Mouse (Mus musculus): ENCODE measurements around the gene Sox6. TPM values are rescaled to one million over a fixed set of nuclear protein-coding genes. Genes with fewer than 3 reads are reported as not detected.

Sox6 gene
- total and polyA plus RNA-seq, 2 experiments from 2014 or later: 33.7 to 39.8 TPM

GRCm38 (mm10) chr7:115835005-115835404, 203.6 kb downstream of the Sox6 start:
- TF ChIP-seq CTCF (IDR thresholded peaks at IDR 0.05; ENCODE audit: low read depth): no peak

GRCm38 (mm10) chr7:115833701-115834100, 204.9 kb downstream of the Sox6 start:
- no peak overlapping the region for H3K27ac ChIP-seq
- 34% methylated on average over 3 of the region's 3 CpGs for WGBS
- peak; percentile 11 for DNase-seq (ENCODE audit: low spot score)

More at GRCm38 (mm10) chr7:115835005-115835404, 203.6 kb downstream of the Sox6 start:
- H3K27me3 ChIP-seq (ENCODE audit: insufficient read depth, low read length): no peaks in the 10 kb centered on the region
- H3K4me3 ChIP-seq (ENCODE audit: low read length): no peak overlapping the region
- ATAC-seq (no peak), DNase-seq (ENCODE audit: low spot score) (no peak)
- H3K9me3 ChIP-seq (ENCODE audit: low read length): no peaks in the 10 kb centered on the region
- H3K36me3 ChIP-seq (ENCODE audit: insufficient read depth, low read length): no peaks in the 10 kb centered on the region
- no peak overlapping the region for H3K27ac ChIP-seq
- H3K4me1 ChIP-seq (ENCODE audit: insufficient read depth, low read length): no peaks in the 10 kb centered on the region
- no peak overlapping the region for H3K9ac ChIP-seq (replicated peaks; ENCODE audit: low read length)
- WGBS: 84% methylated on average over 3 of the region's 3 CpGs
- no peak overlapping the region for H3K4me2 ChIP-seq (ENCODE audit: low read depth, low read length)

GRCm38 (mm10) chr7:115830938-115831873, 207.4 kb downstream of the Sox6 start:
- no peak for ATAC-seq

More at GRCm38 (mm10) chr7:115833701-115834100, 204.9 kb downstream of the Sox6 start:
- TF ChIP-seq CTCF (IDR thresholded peaks at IDR 0.05; ENCODE audit: low read depth): no peak
- no peak overlapping the region for H3K4me2 ChIP-seq (ENCODE audit: low read depth, low read length)
- H3K4me3 ChIP-seq (ENCODE audit: low read length): no peak overlapping the region
- H3K9ac ChIP-seq (replicated peaks; ENCODE audit: low read length): no peak overlapping the region
- ATAC-seq: no peak
- no peaks in the 10 kb centered on the region for H3K9me3 ChIP-seq (ENCODE audit: low read length)
- H3K36me3 ChIP-seq (ENCODE audit: insufficient read depth, low read length): no peaks in the 10 kb centered on the region
- no peaks in the 10 kb centered on the region for H3K27me3 ChIP-seq (ENCODE audit: insufficient read depth, low read length)
- H3K4me1 ChIP-seq (ENCODE audit: insufficient read depth, low read length): no peaks in the 10 kb centered on the region

GRCm38 (mm10) chr7:115830366-115830765, 208.2 kb downstream of the Sox6 start:
- ATAC-seq (no peak), DNase-seq (ENCODE audit: low spot score) (no peak)
- Histone ChIP-seq H3K4me2 (ENCODE audit: low read depth, low read length) (no peak overlapping the region), H3K4me3 (ENCODE audit: low read length) (no peak overlapping the region), H3K27me3 (ENCODE audit: insufficient read depth, low read length) (no peaks in the 10 kb centered on the region), H3K9me3 (ENCODE audit: low read length) (no peaks in the 10 kb centered on the region), H3K4me1 (ENCODE audit: insufficient read depth, low read length) (no peaks in the 10 kb centered on the region; the same call in 1 of the 2 replicates), H3K9ac (replicated peaks; ENCODE audit: low read length) (no peak overlapping the region), H3K27ac (no peak overlapping the region), H3K36me3 (ENCODE audit: insufficient read depth, low read length) (no peaks in the 10 kb centered on the region)
- TF ChIP-seq CTCF (IDR thresholded peaks at IDR 0.05; ENCODE audit: low read depth): no peak
- WGBS: 34% methylated on average over 10 of the region's 10 CpGs

More at GRCm38 (mm10) chr7:115830938-115831873, 207.4 kb downstream of the Sox6 start:
- TF ChIP-seq CTCF (IDR thresholded peaks at IDR 0.05; ENCODE audit: low read depth): no peak
- no peaks in the 10 kb centered on the region for H3K36me3 ChIP-seq (ENCODE audit: insufficient read depth, low read length)
- no peaks in the 10 kb centered on the region; the same call in 1 of the 2 replicates for H3K4me1 ChIP-seq (ENCODE audit: insufficient read depth, low read length)
- H3K9me3 ChIP-seq (ENCODE audit: low read length): no peaks in the 10 kb centered on the region
- no peak overlapping the region for H3K4me3 ChIP-seq (ENCODE audit: low read length)
- 86% methylated on average over 11 of the region's 11 CpGs for WGBS
- DNase-seq (ENCODE audit: low spot score): no peak
- no peaks in the 10 kb centered on the region for H3K27me3 ChIP-seq (ENCODE audit: insufficient read depth, low read length)
- H3K4me2 ChIP-seq (ENCODE audit: low read depth, low read length): no peak overlapping the region
- no peak overlapping the region for H3K27ac ChIP-seq
- H3K9ac ChIP-seq (replicated peaks; ENCODE audit: low read length): no peak overlapping the region

DNA sequence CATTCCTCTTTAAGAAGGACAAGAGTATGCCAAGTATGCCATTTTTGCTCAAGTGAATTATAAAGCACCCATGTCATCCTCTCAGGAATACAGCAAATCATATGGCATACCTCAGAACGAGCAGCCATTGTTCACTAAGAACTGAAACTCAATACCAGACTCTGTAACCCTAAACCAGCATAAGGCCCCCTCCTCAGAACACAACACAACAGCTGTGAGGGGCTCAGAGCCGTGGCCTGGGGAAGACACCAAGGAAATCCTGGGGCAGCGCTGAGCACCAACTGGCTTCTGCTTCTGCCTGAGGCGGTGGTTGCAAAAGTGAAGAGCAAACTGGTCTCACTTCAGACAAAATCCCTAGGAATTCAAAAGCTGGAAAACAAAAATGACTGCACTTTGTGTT, 208.8 kb downstream of the Sox6 start:
- no peak overlapping the region for H3K4me2 ChIP-seq (ENCODE audit: low read depth, low read length)
- WGBS: 31% methylated on average over 4 of the region's 4 CpGs
- no peaks in the 10 kb centered on the region; the same call in 1 of the 2 replicates for H3K4me1 ChIP-seq (ENCODE audit: insufficient read depth, low read length)
- H3K27ac ChIP-seq: no peak overlapping the region
- H3K36me3 ChIP-seq (ENCODE audit: insufficient read depth, low read length): no peaks in the 10 kb centered on the region
- no peak overlapping the region for H3K4me3 ChIP-seq (ENCODE audit: low read length)
- H3K27me3 ChIP-seq (ENCODE audit: insufficient read depth, low read length): no peaks in the 10 kb centered on the region
- H3K9ac ChIP-seq (replicated peaks; ENCODE audit: low read length): no peak overlapping the region
- no peak for DNase-seq (ENCODE audit: low spot score)
- no peaks in the 10 kb centered on the region for H3K9me3 ChIP-seq (ENCODE audit: low read length)
- ATAC-seq: no peak
- TF ChIP-seq CTCF (IDR thresholded peaks at IDR 0.05; ENCODE audit: low read depth): no peak

GRCm38 (mm10) chr7:115829260-115829659, 209.3 kb downstream of the Sox6 start:
- Histone ChIP-seq H3K4me1 (ENCODE audit: insufficient read depth, low read length) (no peaks in the 10 kb centered on the region; the same call in 1 of the 2 replicates), H3K27ac (no peak overlapping the region), H3K4me2 (ENCODE audit: low read depth, low read length) (no peak overlapping the region), H3K9ac (replicated peaks; ENCODE audit: low read length) (no peak overlapping the region), H3K9me3 (ENCODE audit: low read length) (no peaks in the 10 kb centered on the region), H3K27me3 (ENCODE audit: insufficient read depth, low read length) (no peaks in the 10 kb centered on the region), H3K36me3 (ENCODE audit: insufficient read depth, low read length) (no peaks in the 10 kb centered on the region), H3K4me3 (ENCODE audit: low read length) (no peak overlapping the region)
- 89% methylated on average over 4 of the region's 4 CpGs for WGBS
- no peak for ATAC-seq
- DNase-seq (ENCODE audit: low spot score): no peak
- TF ChIP-seq CTCF (IDR thresholded peaks at IDR 0.05; ENCODE audit: low read depth): no peak
